Mouse (Mus musculus) MEL (cell line): ENCODE measurements around the gene Fstl5. TPM values are rescaled to one million over a fixed set of nuclear protein-coding genes. Genes with fewer than 3 reads are reported as not detected.

Source experiments
- DNase-seq: peaks from one replicate; pipeline ENCODE4 v3.0.0; 2011; ENCODE audit warnings: low read depth, low spot score
- H3K27ac ChIP-seq: 2 replicates; pipeline ENCODE4 v1.5.1; 2012; ENCODE audit warnings: low read depth, mild to moderate bottlenecking, control low read depth, low read length, moderate library complexity; ENCODE audit not compliant: control insufficient read depth
- H3K27me3 ChIP-seq, 2 experiments: fragments of 150-350 bp in 1 of 2; sonication (generic) in 1 of 2; 2 replicates each; pipeline ENCODE4 v1.6.1; 2012; ENCODE audit warnings: low read length in 2 of 2, mild to moderate bottlenecking in 2 of 2, improper control_type of control experiment in 1 of 2, moderate library complexity in 1 of 2; ENCODE audit not compliant: insufficient read depth in 2 of 2, control insufficient read depth in 1 of 2
- H3K36me3 ChIP-seq, 2 experiments: 2 replicates each; pipeline ENCODE4 v1.6.1; 2012 to 2014; ENCODE audit warnings: low read length in 2 of 2, improper control_type of control experiment in 1 of 2, inconsistent platforms in 1 of 2, mild to moderate bottlenecking in 1 of 2; ENCODE audit not compliant: insufficient read depth in 2 of 2, control insufficient read depth in 1 of 2
- H3K4me1 ChIP-seq, 2 experiments: fragments of 150-350 bp in 1 of 2; sonication (generic) in 1 of 2; 2 replicates each; pipeline ENCODE4 v1.6.1; 2012; ENCODE audit warnings: low read length in 2 of 2, improper control_type of control experiment in 1 of 2, mild to moderate bottlenecking in 1 of 2; ENCODE audit not compliant: insufficient read depth in 2 of 2, control insufficient read depth in 1 of 2
- H3K4me3 ChIP-seq, 2 experiments: fragments of 150-350 bp in 1 of 2; sonication (generic) in 1 of 2; 2 replicates each; pipeline ENCODE4 v1.5.1; 2012; ENCODE audit warnings: low read depth in 2 of 2, low read length in 2 of 2, mild to moderate bottlenecking in 2 of 2, moderate library complexity in 2 of 2, control low read depth in 1 of 2, improper control_type of control experiment in 1 of 2; ENCODE audit not compliant: control insufficient read depth in 1 of 2, insufficient read depth in 1 of 2
- H3K79me2 ChIP-seq: 2 replicates; pipeline ENCODE4 v1.6.1; 2012; ENCODE audit warnings: mild to moderate bottlenecking, low read length, moderate library complexity; ENCODE audit not compliant: control insufficient read depth, poor library complexity, insufficient read depth
- H3K9ac ChIP-seq: 2 replicates; pipeline ENCODE4 v1.6.1; 2012; ENCODE audit warnings: low read depth, mild to moderate bottlenecking, control low read depth, low read length, moderate library complexity; ENCODE audit not compliant: control insufficient read depth, poor library complexity, severe bottlenecking
- H3K9me3 ChIP-seq: fragments of 150-350 bp; sonication (generic); replicated peaks from 2 replicates; pipeline ENCODE4 v1.6.1; 2012; ENCODE audit warnings: mild to moderate bottlenecking, low read length, improper control_type of control experiment, moderate library complexity; ENCODE audit not compliant: insufficient read depth
- CTCF ChIP-seq, 3 experiments: IDR thresholded peaks in 2 of 3; conservative IDR thresholded peaks in 1 of 3; 2 replicates each; pipeline ENCODE4 v1.5.1; 2011 to 2012; ENCODE audit warnings: low read length in 3 of 3, low read depth in 2 of 3, mild to moderate bottlenecking in 2 of 3, improper control_type of control experiment in 1 of 3, inconsistent platforms in 1 of 3, mixed read lengths in 1 of 3, moderate library complexity in 1 of 3; ENCODE audit not compliant: control insufficient read depth in 1 of 3, insufficient read depth in 1 of 3, poor library complexity in 1 of 3, severe bottlenecking in 1 of 3
- EP300 ChIP-seq, 2 experiments: IDR thresholded peaks; 2 replicates each; pipeline ENCODE4 v1.6.1; 2011; ENCODE audit warnings: improper control_type of control experiment in 2 of 2, low read length in 2 of 2, low read depth in 1 of 2, mild to moderate bottlenecking in 1 of 2
- ETS1 ChIP-seq: IDR thresholded peaks from 2 replicates; pipeline ENCODE4 v1.6.1; 2012; ENCODE audit warnings: low read depth, mild to moderate bottlenecking, inconsistent platforms, low read length, improper control_type of control experiment, moderate library complexity
- GABPA ChIP-seq: IDR thresholded peaks from 2 replicates; pipeline ENCODE4 v1.6.1; 2012; ENCODE audit warnings: low read depth, mild to moderate bottlenecking, inconsistent platforms, low read length, improper control_type of control experiment, moderate library complexity
- HCFC1 ChIP-seq: IDR thresholded peaks from 2 replicates; pipeline ENCODE4 v1.6.1; 2012; ENCODE audit warnings: low read depth, mild to moderate bottlenecking, inconsistent platforms, low read length, improper control_type of control experiment, moderate library complexity
- MEF2A ChIP-seq: IDR thresholded peaks from 2 replicates; pipeline ENCODE4 v1.6.1; 2014; ENCODE audit warnings: low read depth, mild to moderate bottlenecking, inconsistent platforms, low read length, improper control_type of control experiment; ENCODE audit not compliant: poor library complexity, insufficient replicate concordance, severe bottlenecking; ENCODE audit errors: extremely low read depth
- MYB ChIP-seq: IDR thresholded peaks from 2 replicates; pipeline ENCODE4 v1.6.1; 2011; ENCODE audit warnings: mild to moderate bottlenecking, low read depth, low read length, improper control_type of control experiment
- MYC ChIP-seq: IDR thresholded peaks from 2 replicates; pipeline ENCODE4 v1.6.1; 2011; ENCODE audit warnings: low read depth, mild to moderate bottlenecking, low read length, improper control_type of control experiment, moderate library complexity
- RAD21 ChIP-seq: IDR thresholded peaks from 2 replicates; pipeline ENCODE4 v1.6.1; 2011; ENCODE audit warnings: mild to moderate bottlenecking, low read depth, low read length, improper control_type of control experiment
- TAL1 ChIP-seq: IDR thresholded peaks from 2 replicates; pipeline ENCODE4 v1.6.1; 2012; ENCODE audit warnings: mild to moderate bottlenecking, inconsistent platforms, low read length, moderate library complexity, mixed read lengths
- TCF12 ChIP-seq: IDR thresholded peaks from 2 replicates; pipeline ENCODE4 v1.6.1; 2014; ENCODE audit warnings: low read depth, mild to moderate bottlenecking, inconsistent platforms, low read length, improper control_type of control experiment, moderate library complexity
- USF1 ChIP-seq: IDR thresholded peaks from 2 replicates; pipeline ENCODE4 v1.6.1; 2014; ENCODE audit warnings: low read depth, mild to moderate bottlenecking, inconsistent platforms, low read length, improper control_type of control experiment, moderate library complexity
- USF2 ChIP-seq, 2 experiments: IDR thresholded peaks; 2 replicates each; pipeline ENCODE4 v1.6.1; 2011 to 2012; ENCODE audit warnings: improper control_type of control experiment in 2 of 2, low read length in 2 of 2, borderline replicate concordance in 1 of 2, inconsistent platforms in 1 of 2, low read depth in 1 of 2, mild to moderate bottlenecking in 1 of 2; ENCODE audit not compliant: insufficient read depth in 1 of 2
- ZC3H11A ChIP-seq: IDR thresholded peaks from 2 replicates; pipeline ENCODE4 v1.6.1; 2012; ENCODE audit warnings: low read depth, mild to moderate bottlenecking, inconsistent platforms, low read length, improper control_type of control experiment
- polyA plus RNA-seq, 2 experiments: library from polyadenylated mRNA; stranded (reverse) in 1 of 2; unstranded in 1 of 2; fragments of >175 nt in 1 of 2; fragments of >200 nt in 1 of 2; gene quantifications; 2 replicates each; pipeline versions ENCODE4 v1.2.1 to v1.2.4; 2012; ENCODE audit warnings: low replicate concordance in 2 of 2, low read depth in 1 of 2; ENCODE audit not compliant: insufficient read length in 2 of 2, insufficient read depth in 1 of 2, missing spikeins in 1 of 2
- total RNA-seq: library from RNA; depleted of rRNA; stranded (reverse); fragments of 300-350 nt; gene quantifications from 2 replicates; pipeline ENCODE4 v1.2.3, GENCODE M21; 2012

Gene Fstl5
- total and polyA plus RNA-seq, 3 experiments = 0.04 TPM; not detected in 2

- TF ChIP-seq MEF2A = no peak
- TF ChIP-seq, all 39 proteins: peak for 4
Observed at GRCm38 (mm10) chr3:76067920-76068319, 6.2 kb upstream of the Fstl5 start (continued).

GRCm38 (mm10) chr3:76072826-76073225 is 1.2 kb upstream of the Fstl5 start:
- H3K4me3 ChIP-seq = no peak overlapping the region
- no peaks in the 10 kb centered on the region for H3K4me1 ChIP-seq
- no peak for DNase-seq
- H3K9ac ChIP-seq = no peak overlapping the region
- H3K36me3 ChIP-seq = no peaks in the 10 kb centered on the region
- no peaks in the 10 kb centered on the region for H3K9me3 ChIP-seq
- H3K27ac ChIP-seq = no peak overlapping the region
- no peaks in the 10 kb centered on the region; a peak in 1 of 4 replicates for H3K27me3 ChIP-seq
- H3K79me2 ChIP-seq = no peaks in the 10 kb centered on the region
- no peak for TF ChIP-seq MYC
- no peak for TF ChIP-seq RAD21
- TF ChIP-seq TAL1 = no peak
- no peak for TF ChIP-seq GABPA
- TF ChIP-seq ETS1 = no peak
- TF ChIP-seq USF2 (IDR thresholded peaks at IDR 0.05; ENCODE audit: borderline replicate concordance in 1 of 2, insufficient read depth in 1 of 2, low read depth in 1 of 2, low read length in 2 of 2) = no peak
- no peak for TF ChIP-seq USF1
- no peak for TF ChIP-seq MYB
- TF ChIP-seq, all 39 proteins: peak for 0

- Histone ChIP-seq H3K4me1 (no peaks in the 10 kb centered on the region), H3K9ac (no peak overlapping the region), H3K4me3 (no peak overlapping the region), H3K79me2 (no peaks in the 10 kb centered on the region), H3K27ac (no peak overlapping the region), H3K9me3 (no peaks in the 10 kb centered on the region), H3K27me3 (no peaks in the 10 kb centered on the region), H3K36me3 (no peaks in the 10 kb centered on the region)
- TF ChIP-seq TCF12 (no peak), EP300 (IDR thresholded peaks at IDR 0.05; ENCODE audit: low read depth in 1 of 2, low read length in 2 of 2) (no peak), CTCF (IDR thresholded peaks at IDR 0.05 in 2 of 3, conservative IDR thresholded peaks at IDR 0.05 in 1 of 3; ENCODE audit: control insufficient read depth in 1 of 3, insufficient read depth in 1 of 3, low read depth in 2 of 3, low read length in 3 of 3, poor library complexity in 1 of 3, severe bottlenecking in 1 of 3) (no peak), ZC3H11A (no peak), USF2 (IDR thresholded peaks at IDR 0.05; ENCODE audit: borderline replicate concordance in 1 of 2, insufficient read depth in 1 of 2, low read depth in 1 of 2, low read length in 2 of 2) (no peak), MEF2A (no peak), TAL1 (no peak), HCFC1 (no peak)
- DNase-seq = no peak
Observed at GRCm38 (mm10) chr3:76140445-76140844, 66.4 kb downstream of the Fstl5 start.
